Mouse (Mus musculus): ENCODE measurements around the gene Tmbim7. TPM values are rescaled to one million over a fixed set of nuclear protein-coding genes. Genes with fewer than 3 reads are reported as not detected.

The Tmbim7 gene
- total and polyA plus RNA-seq, 2 experiments from 2014 or later: not detected

DNA sequence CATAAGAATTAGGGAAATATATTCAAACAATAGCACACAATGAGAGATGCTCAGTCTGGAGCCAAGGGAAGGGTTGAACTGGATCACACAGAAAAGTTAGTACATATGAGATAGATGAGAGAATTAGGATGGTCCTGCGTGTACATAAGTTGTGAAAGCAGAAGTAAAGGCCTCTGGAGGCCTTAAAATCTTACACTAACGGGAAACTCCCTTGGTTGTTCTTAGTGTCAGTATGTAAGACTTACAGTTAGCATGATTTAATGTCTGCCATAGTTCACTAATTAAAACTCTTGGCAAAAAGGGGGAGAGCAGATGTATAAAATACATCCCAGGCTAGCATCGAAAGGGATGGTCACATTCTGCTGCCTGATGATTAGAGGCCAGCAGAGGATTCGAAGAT, 2.8 kb downstream of the Tmbim7 start:
- TF ChIP-seq CTCF (IDR thresholded peaks at IDR 0.05; ENCODE audit: low read depth): no peak
- H3K27me3 ChIP-seq (ENCODE audit: insufficient read depth, low read length): no peaks in the 10 kb centered on the region
- H3K36me3 ChIP-seq (ENCODE audit: insufficient read depth, low read length): no peaks in the 10 kb centered on the region
- 91% methylated on average over 4 of the region's 4 CpGs for WGBS
- no peak overlapping the region for H3K27ac ChIP-seq
- no peaks in the 10 kb centered on the region for H3K4me1 ChIP-seq (ENCODE audit: insufficient read depth, low read length)
- no peak overlapping the region for H3K4me2 ChIP-seq (ENCODE audit: low read depth, low read length)
- no peak overlapping the region for H3K4me3 ChIP-seq (ENCODE audit: low read length)
- DNase-seq (ENCODE audit: low spot score): no peak
- H3K9me3 ChIP-seq (ENCODE audit: low read length): no peaks in the 10 kb centered on the region
- ATAC-seq: no peak
- H3K9ac ChIP-seq (replicated peaks; ENCODE audit: low read length): no peak overlapping the region

DNA sequence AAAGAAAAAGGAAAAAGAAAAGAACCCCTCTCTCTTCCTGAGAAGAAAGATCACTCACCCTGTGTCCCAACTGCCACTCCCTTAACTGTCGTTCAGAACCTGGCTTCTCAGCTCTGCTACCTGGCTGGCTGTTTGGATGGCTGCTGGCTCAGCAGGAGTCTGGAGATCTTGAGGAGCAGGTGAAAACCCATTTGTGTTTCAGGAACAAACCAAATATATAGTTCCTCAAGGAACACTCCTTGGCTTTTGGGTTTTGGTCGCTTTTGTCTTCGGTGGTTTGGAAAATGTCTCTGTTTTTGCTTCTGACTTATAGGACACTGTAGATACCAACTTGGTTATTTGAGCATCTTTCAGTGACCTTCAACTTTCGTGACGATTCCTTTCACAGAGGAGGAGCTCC, 6.1 kb downstream of the Tmbim7 start, which contains the start of gene Gatad1:
TSS of gene Gatad1 (minus strand) at position 101 of the 400 bp plus-strand sequence.
- Histone ChIP-seq H3K9ac (replicated peaks; ENCODE audit: low read length) (no peak within 1 kb of the TSS), H3K4me3 (ENCODE audit: low read length) (no peak within 1 kb of the TSS), H3K36me3 (ENCODE audit: insufficient read depth, low read length) (no peaks in the 10 kb centered on the region), H3K27me3 (ENCODE audit: insufficient read depth, low read length) (no peaks in the 10 kb centered on the region), H3K9me3 (ENCODE audit: low read length) (no peaks in the 10 kb centered on the region), H3K4me2 (ENCODE audit: low read depth, low read length) (no peak within 1 kb of the TSS), H3K4me1 (ENCODE audit: insufficient read depth, low read length) (no peaks in the 10 kb centered on the region), H3K27ac (no peak within 1 kb of the TSS)
- 85% methylated on average over 5 of the region's 5 CpGs for WGBS
- TF ChIP-seq CTCF (IDR thresholded peaks at IDR 0.05; ENCODE audit: low read depth): no peak
- DNase-seq (ENCODE audit: low spot score) (no peak), ATAC-seq (no peak)

DNA sequence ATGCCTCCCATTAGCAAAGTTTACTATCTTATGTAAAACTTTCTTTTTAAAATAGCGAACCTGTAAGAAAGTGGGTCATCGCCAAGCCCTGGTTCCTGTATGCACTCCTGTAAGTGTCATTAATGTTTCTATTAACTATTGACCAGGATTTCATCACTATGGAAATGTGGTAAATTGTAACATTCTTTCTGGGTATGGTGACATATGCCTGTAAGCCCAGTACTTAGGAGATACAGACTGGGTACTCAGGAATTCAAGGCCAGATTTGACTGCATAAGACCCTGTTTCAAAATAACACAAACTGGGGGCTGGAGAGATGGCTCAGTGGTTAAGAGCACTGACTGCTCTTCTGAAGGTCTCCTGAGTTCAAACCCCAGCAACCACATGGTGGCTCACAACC, 14.2 kb downstream of the Tmbim7 start:
- H3K9me3 ChIP-seq (ENCODE audit: low read length): no peaks in the 10 kb centered on the region
- 94% methylated on average over 2 of the region's 2 CpGs for WGBS
- no peak for ATAC-seq
- no peak overlapping the region for H3K4me2 ChIP-seq (ENCODE audit: low read depth, low read length)
- H3K9ac ChIP-seq (replicated peaks; ENCODE audit: low read length): no peak overlapping the region
- TF ChIP-seq CTCF (IDR thresholded peaks at IDR 0.05; ENCODE audit: low read depth): no peak
- H3K27ac ChIP-seq: no peak overlapping the region
- no peak overlapping the region for H3K4me3 ChIP-seq (ENCODE audit: low read length)
- H3K36me3 ChIP-seq (ENCODE audit: insufficient read depth, low read length): no peaks in the 10 kb centered on the region
- H3K4me1 ChIP-seq (ENCODE audit: insufficient read depth, low read length): no peaks in the 10 kb centered on the region
- DNase-seq (ENCODE audit: low spot score): no peak
- no peaks in the 10 kb centered on the region for H3K27me3 ChIP-seq (ENCODE audit: insufficient read depth, low read length)

DNA sequence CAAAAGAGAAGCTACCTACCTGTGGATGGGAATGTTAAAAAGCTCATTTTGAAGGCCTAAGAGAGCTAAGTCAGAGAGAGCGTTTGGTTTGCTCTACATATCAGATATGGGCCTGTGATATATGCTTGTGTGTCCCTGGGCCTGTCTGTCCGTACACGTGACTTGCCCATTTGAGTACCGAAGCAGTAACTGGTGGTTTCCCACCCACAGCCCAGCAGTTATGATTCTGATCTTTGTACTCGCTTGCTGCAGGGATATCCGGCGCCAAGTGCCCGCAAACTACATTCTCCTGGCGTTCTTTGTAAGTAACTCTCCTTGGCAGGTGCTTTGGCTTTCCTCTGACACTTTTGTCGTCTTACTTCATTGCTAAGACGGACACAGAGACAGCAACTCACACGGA, 15.6 kb downstream of the Tmbim7 start:
- no peaks in the 10 kb centered on the region for H3K27me3 ChIP-seq (ENCODE audit: insufficient read depth, low read length)
- H3K4me2 ChIP-seq (ENCODE audit: low read depth, low read length): no peak overlapping the region
- 86% methylated on average over 12 of the region's 12 CpGs for WGBS
- H3K4me3 ChIP-seq (ENCODE audit: low read length): no peak overlapping the region
- no peak overlapping the region for H3K9ac ChIP-seq (replicated peaks; ENCODE audit: low read length)
- H3K36me3 ChIP-seq (ENCODE audit: insufficient read depth, low read length): no peaks in the 10 kb centered on the region
- ATAC-seq (no peak), DNase-seq (ENCODE audit: low spot score) (no peak)
- no peaks in the 10 kb centered on the region for H3K4me1 ChIP-seq (ENCODE audit: insufficient read depth, low read length)
- H3K27ac ChIP-seq: no peak overlapping the region
- H3K9me3 ChIP-seq (ENCODE audit: low read length): no peaks in the 10 kb centered on the region
- TF ChIP-seq CTCF (IDR thresholded peaks at IDR 0.05; ENCODE audit: low read depth): no peak

DNA sequence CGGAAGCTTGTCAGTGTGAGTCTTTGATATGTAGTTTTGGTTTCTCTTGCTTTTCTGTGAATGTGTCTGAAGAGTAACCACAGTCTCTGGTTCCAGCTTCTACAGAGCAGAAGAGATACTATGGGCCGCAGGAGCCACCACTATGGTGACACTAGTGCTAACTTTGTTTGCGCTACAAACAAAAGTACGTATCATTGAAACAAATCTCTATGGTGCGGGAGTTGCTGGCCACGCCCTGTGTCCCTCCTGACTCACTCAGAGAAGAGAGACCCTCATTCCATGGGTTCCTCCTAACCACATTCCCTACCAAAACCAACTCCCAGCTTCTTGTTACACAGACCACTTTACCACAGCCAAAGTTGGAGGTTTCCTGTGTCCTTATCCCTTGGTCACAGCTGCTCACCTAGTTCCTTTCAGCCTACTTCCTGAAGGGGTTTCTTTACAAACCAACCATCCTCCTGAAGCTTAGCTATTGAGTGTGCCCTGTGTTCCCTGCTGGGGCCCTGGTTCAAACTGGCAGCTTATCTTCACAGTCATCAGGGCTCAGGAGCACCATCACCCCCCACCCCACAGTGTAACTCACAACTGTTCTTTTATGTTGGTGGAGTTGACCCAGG, 19.1 kb downstream of the Tmbim7 start:
- Histone ChIP-seq H3K4me3 (ENCODE audit: low read length) (no peak overlapping the region), H3K27ac (no peak overlapping the region), H3K36me3 (ENCODE audit: insufficient read depth, low read length) (no peaks in the 10 kb centered on the region), H3K9me3 (ENCODE audit: low read length) (no peaks in the 10 kb centered on the region), H3K4me1 (ENCODE audit: insufficient read depth, low read length) (no peaks in the 10 kb centered on the region), H3K27me3 (ENCODE audit: insufficient read depth, low read length) (no peaks in the 10 kb centered on the region), H3K4me2 (ENCODE audit: low read depth, low read length) (no peak overlapping the region), H3K9ac (replicated peaks; ENCODE audit: low read length) (no peak overlapping the region)
- no peak for TF ChIP-seq CTCF (IDR thresholded peaks at IDR 0.05; ENCODE audit: low read depth)
- ATAC-seq: no peak
- WGBS: 94% methylated on average over 6 of the region's 6 CpGs
- no peak for DNase-seq (ENCODE audit: low spot score)

DNA sequence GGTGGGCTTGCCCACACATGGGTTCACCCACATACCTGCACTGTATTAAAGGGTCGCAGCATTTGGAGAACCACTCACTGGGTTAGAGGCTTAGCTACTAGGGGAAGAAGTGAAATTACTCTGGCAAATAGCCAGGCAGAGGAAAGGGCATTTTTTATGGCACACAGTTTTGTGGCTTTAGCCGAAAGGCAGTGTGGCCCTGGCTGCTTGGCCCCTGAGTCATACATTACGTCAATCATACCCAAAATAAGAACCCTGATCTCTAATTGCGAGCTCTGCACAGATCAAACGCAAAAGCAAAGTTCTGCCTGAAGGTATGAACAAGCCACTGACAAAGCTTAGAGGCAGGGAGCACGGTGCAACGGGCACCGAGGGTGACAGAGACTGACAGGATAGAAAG, 37.3 kb downstream of the Tmbim7 start:
- DNase-seq (ENCODE audit: low spot score) (no peak), ATAC-seq (no peak)
- 92% methylated on average over 8 of the region's 8 CpGs for WGBS
- no peak overlapping the region for H3K4me3 ChIP-seq (ENCODE audit: low read length)
- peaks cover 32% of the 10 kb centered on the region for H3K36me3 ChIP-seq (ENCODE audit: insufficient read depth, low read length)
- H3K4me2 ChIP-seq (ENCODE audit: low read depth, low read length): no peak overlapping the region
- no peaks in the 10 kb centered on the region for H3K4me1 ChIP-seq (ENCODE audit: insufficient read depth, low read length)
- TF ChIP-seq CTCF (IDR thresholded peaks at IDR 0.05; ENCODE audit: low read depth): no peak
- no peaks in the 10 kb centered on the region for H3K9me3 ChIP-seq (ENCODE audit: low read length)
- H3K27ac ChIP-seq: no peak overlapping the region
- no peaks in the 10 kb centered on the region for H3K27me3 ChIP-seq (ENCODE audit: insufficient read depth, low read length)
- H3K9ac ChIP-seq (replicated peaks; ENCODE audit: low read length): no peak overlapping the region

DNA sequence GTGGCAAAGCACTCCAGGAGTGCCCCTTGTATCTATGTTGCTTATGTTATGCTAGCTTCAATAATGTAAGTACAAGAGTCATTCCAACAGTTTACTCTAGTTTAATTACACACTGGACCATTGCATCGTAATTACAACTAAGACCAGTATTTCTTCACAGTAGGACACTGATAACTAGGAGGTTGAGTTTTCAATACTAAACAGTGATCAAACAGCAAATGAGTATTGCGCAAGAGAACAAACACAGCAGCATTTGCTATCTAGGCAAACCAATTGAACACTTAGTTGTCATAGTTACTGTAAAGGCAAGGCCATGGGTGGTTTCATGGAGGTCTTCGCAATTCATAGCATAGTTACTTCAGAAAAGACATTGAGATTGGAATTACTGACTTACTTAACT, 40.3 kb downstream of the Tmbim7 start:
- Histone ChIP-seq H3K36me3 (ENCODE audit: insufficient read depth, low read length) (peaks cover 58% of the 10 kb centered on the region), H3K4me1 (ENCODE audit: insufficient read depth, low read length) (no peaks in the 10 kb centered on the region), H3K4me3 (ENCODE audit: low read length) (no peak overlapping the region), H3K4me2 (ENCODE audit: low read depth, low read length) (no peak overlapping the region), H3K27ac (no peak overlapping the region), H3K27me3 (ENCODE audit: insufficient read depth, low read length) (no peaks in the 10 kb centered on the region), H3K9ac (replicated peaks; ENCODE audit: low read length) (no peak overlapping the region), H3K9me3 (ENCODE audit: low read length) (no peaks in the 10 kb centered on the region)
- WGBS: 93% methylated on average over 3 of the region's 3 CpGs
- TF ChIP-seq CTCF (IDR thresholded peaks at IDR 0.05; ENCODE audit: low read depth): no peak
- no peak for DNase-seq (ENCODE audit: low spot score)
- ATAC-seq: no peak
